Mouse (Mus musculus) heart, embryonic 14.5 days (tissue): ENCODE results near the gene Uvrag. TPM values are rescaled to one million over a fixed set of nuclear protein-coding genes. Genes with fewer than 3 reads are reported as not detected.

Experiments used
- ATAC-seq: fragments of 200-750 bp; cut with Nextera tagmentation; 2 replicates; pipeline ENCODE4 v1.8.0; 2017; ENCODE audit warnings: low read depth, moderate TSS enrichment; ENCODE audit not compliant: insufficient number of reproducible peaks, insufficient read depth, low FRiP score
- H3K27ac ChIP-seq, 2 experiments: fragments of 200-500 bp in 1 of 2; fragments of 300-500 bp in 1 of 2; sonication (generic) in 1 of 2; replicated peaks in 1 of 2; 2 replicates each; pipeline ENCODE4 v1.5.1; 2012 to 2014; ENCODE audit warnings: low read depth in 2 of 2, low read length in 2 of 2, control low read depth in 1 of 2, mild to moderate bottlenecking in 1 of 2, mixed read lengths in 1 of 2; ENCODE audit not compliant: control insufficient read depth in 1 of 2, insufficient read depth in 1 of 2
- H3K27me3 ChIP-seq: fragments of 300-500 bp; sonication (generic); 2 replicates; pipeline ENCODE4 v1.6.1; 2014; ENCODE audit warnings: mild to moderate bottlenecking, low read length, control low read depth; ENCODE audit not compliant: control insufficient read depth, insufficient read depth
- H3K36me3 ChIP-seq: fragments of 300-500 bp; sonication (generic); 2 replicates; pipeline ENCODE4 v1.6.1; 2014; ENCODE audit warnings: mild to moderate bottlenecking, control low read depth, low read length, mixed read lengths; ENCODE audit not compliant: control insufficient read depth, insufficient read depth
- H3K4me1 ChIP-seq, 2 experiments: fragments of 200-500 bp in 1 of 2; fragments of 300-500 bp in 1 of 2; sonication (generic) in 1 of 2; 2 replicates each; pipeline ENCODE4 v1.6.1; 2012 to 2014; ENCODE audit warnings: low read length in 2 of 2, control low read depth in 1 of 2, mixed read lengths in 1 of 2; ENCODE audit not compliant: control insufficient read depth in 2 of 2, insufficient read depth in 2 of 2
- H3K4me2 ChIP-seq: fragments of 300-500 bp; sonication (generic); 2 replicates; pipeline ENCODE4 v1.6.1; 2014; ENCODE audit warnings: mild to moderate bottlenecking, low read length
- H3K4me3 ChIP-seq, 2 experiments: fragments of 200-500 bp in 1 of 2; fragments of 300-500 bp in 1 of 2; sonication (generic) in 1 of 2; 2 replicates each; pipeline ENCODE4 v1.5.1; 2012 to 2014; ENCODE audit warnings: low read length in 2 of 2, mild to moderate bottlenecking in 2 of 2, control low read depth in 1 of 2, low read depth in 1 of 2, moderate library complexity in 1 of 2; ENCODE audit not compliant: control insufficient read depth in 1 of 2, insufficient read depth in 1 of 2
- H3K9ac ChIP-seq: fragments of 300-500 bp; sonication (generic); 2 replicates; pipeline ENCODE4 v1.6.1; 2014; ENCODE audit warnings: mild to moderate bottlenecking, low read length
- H3K9me3 ChIP-seq: fragments of 300-500 bp; sonication (generic); 2 replicates; pipeline ENCODE4 v1.6.1; 2016; ENCODE audit warnings: low read length, control low read depth; ENCODE audit not compliant: control insufficient read depth
- WGBS: fragments of 180-500 bp; shearing (Covaris S2); extraction: QIAGEN DNeasy Blood & Tissue Kit; methylation state at CpG from one replicate; pipeline ENCODE4 v1.1.7; 2014; 5-methylcytosine and 5-hydroxymethylcytosine counted together
- polyA plus RNA-seq: library from polyadenylated mRNA; unstranded; fragments of >200 nt; fragmentation: Nextera tagmentation; extraction: Ambion mirVana; gene quantifications from 2 replicates; pipeline ENCODE4 v1.2.1, GENCODE M21; 2014

Gene Uvrag
- polyA plus RNA-seq, 1 experiment from 2014 or later = 18.9 TPM

DNA sequence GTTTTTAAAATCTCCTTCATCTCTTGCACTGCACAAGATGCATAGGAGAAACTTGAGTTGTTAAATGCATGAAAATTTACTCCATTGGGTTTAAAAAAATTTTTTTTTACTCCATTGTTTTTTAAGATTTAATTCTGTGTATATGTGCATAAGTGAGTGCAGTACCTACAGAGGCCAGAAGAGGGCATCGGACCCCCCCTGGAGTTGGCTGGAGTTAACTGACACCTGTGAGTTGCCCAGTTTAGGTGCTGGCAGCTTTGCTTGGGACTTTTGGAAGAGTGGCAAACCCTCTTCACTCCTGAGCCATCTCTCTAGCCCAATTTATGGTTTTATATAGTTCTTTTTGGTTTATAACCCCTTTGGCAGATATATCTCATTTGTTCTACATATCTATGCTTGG is 239.8 kb downstream of the Uvrag start:
- WGBS = 97% methylated on average over 1 of the region's 1 CpGs
- ATAC-seq = no peak
- Histone ChIP-seq H3K9ac (no peak overlapping the region), H3K4me1 (peaks cover 11 to 35% of the 10 kb centered on the region in 2 experiments), H3K4me2 (no peak overlapping the region), H3K9me3 (no peaks in the 10 kb centered on the region), H3K4me3 (no peak overlapping the region), H3K36me3 (no peaks in the 10 kb centered on the region), H3K27ac (no peak overlapping the region), H3K27me3 (no peaks in the 10 kb centered on the region)

- Histone ChIP-seq H3K36me3 (no peaks in the 10 kb centered on the region), H3K27me3 (no peaks in the 10 kb centered on the region), H3K27ac (peak overlapping the region in 1 of 2 experiments; percentile 47; a peak in 2 of 4 replicates), H3K4me2 (no peak overlapping the region), H3K4me3 (no peak overlapping the region), H3K4me1 (peaks cover 18 to 37% of the 10 kb centered on the region in 2 experiments), H3K9ac (0 out of 2 replicates have a peak overlapping the region, but pooled peaks have one; percentile 21), H3K9me3 (no peaks in the 10 kb centered on the region)
- WGBS = 54% methylated on average over 4 of the region's 4 CpGs
- ATAC-seq = no peak
These were observed 241.1 kb downstream of the Uvrag start for GRCm38 (mm10) chr7:98899815-98900214.

- 93% methylated on average over 8 of the region's 8 CpGs for WGBS
- Histone ChIP-seq H3K27ac (no peak overlapping the region), H3K9ac (no peak overlapping the region), H3K9me3 (no peaks in the 10 kb centered on the region), H3K36me3 (no peaks in the 10 kb centered on the region), H3K4me1 (peaks cover 17 to 37% of the 10 kb centered on the region in 2 experiments), H3K4me3 (no peak overlapping the region), H3K27me3 (no peaks in the 10 kb centered on the region), H3K4me2 (no peak overlapping the region)
- ATAC-seq = no peak
These were observed 243.6 kb downstream of the Uvrag start for GRCm38 (mm10) chr7:98897323-98897722.

DNA sequence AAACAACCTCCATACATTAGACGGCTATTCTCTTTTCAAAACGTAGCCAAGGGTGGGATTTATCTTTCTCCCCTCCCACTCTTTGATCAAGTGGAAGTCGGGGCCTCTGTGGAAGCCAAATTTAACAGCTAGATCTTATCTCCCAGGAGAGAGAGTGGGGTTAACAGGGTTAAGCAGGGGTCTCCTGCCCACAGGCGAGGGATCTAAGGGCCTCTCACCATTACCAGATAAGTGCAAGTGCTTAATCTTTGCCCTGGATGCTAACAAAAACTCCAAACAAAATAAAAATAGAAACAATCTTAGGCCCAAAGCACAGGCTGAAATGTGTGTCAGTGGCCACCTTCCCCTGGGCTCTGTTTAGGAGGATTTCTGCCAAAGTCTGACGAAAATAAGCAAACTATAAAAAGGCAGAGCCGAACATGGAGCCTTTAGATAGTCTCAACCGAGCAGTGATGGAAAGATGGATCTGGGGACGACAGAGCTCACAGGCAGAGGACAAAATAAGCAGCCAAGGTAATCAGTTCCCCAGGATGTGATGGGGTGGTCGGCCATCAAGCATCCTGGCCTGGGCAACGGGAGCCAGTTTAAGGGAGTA is 245.3 kb downstream of the Uvrag start:
- Histone ChIP-seq H3K4me1 (peaks cover 17 to 37% of the 10 kb centered on the region in 2 experiments), H3K9me3 (no peaks in the 10 kb centered on the region), H3K4me3 (no peak overlapping the region), H3K27me3 (no peaks in the 10 kb centered on the region), H3K4me2 (peak overlapping the region; percentile 45), H3K9ac (peak overlapping the region; percentile 54), H3K27ac (peak overlapping the region; percentile 56 to 69), H3K36me3 (no peaks in the 10 kb centered on the region)
- ATAC-seq = 0 out of 2 replicates have a peak, but pooled peaks have one; percentile 22
- 4% methylated on average over 10 of the region's 10 CpGs for WGBS

GRCm38 (mm10) chr7:98894768-98895167 is 246.2 kb downstream of the Uvrag start:
- Histone ChIP-seq H3K36me3 (no peaks in the 10 kb centered on the region), H3K4me3 (no peak overlapping the region), H3K27me3 (no peaks in the 10 kb centered on the region), H3K9ac (peak overlapping the region; percentile 54), H3K9me3 (no peaks in the 10 kb centered on the region), H3K4me1 (peaks cover 17 to 30% of the 10 kb centered on the region in 2 experiments), H3K27ac (peak overlapping the region; percentile 53 to 56), H3K4me2 (peak overlapping the region; percentile 45)
- no peak for ATAC-seq
- WGBS = 34% methylated on average over 5 of the region's 5 CpGs

GRCm38 (mm10) chr7:98894305-98894704 is 246.6 kb downstream of the Uvrag start:
- no peak for ATAC-seq
- H3K27ac ChIP-seq = peak overlapping the region; percentile 53 to 56
- H3K9me3 ChIP-seq = no peaks in the 10 kb centered on the region
- WGBS = 85% methylated on average over 5 of the region's 5 CpGs
- no peaks in the 10 kb centered on the region for H3K36me3 ChIP-seq
- no peak overlapping the region for H3K9ac ChIP-seq
- H3K4me2 ChIP-seq = no peak overlapping the region
- no peaks in the 10 kb centered on the region for H3K27me3 ChIP-seq
- no peak overlapping the region for H3K4me3 ChIP-seq
- peaks cover 17 to 27% of the 10 kb centered on the region in 2 experiments for H3K4me1 ChIP-seq

- no peak for ATAC-seq
- Histone ChIP-seq H3K4me1 (peaks cover 17 to 25% of the 10 kb centered on the region in 2 experiments), H3K27ac (no peak overlapping the region), H3K9me3 (no peaks in the 10 kb centered on the region), H3K36me3 (peaks cover 3% of the 10 kb centered on the region), H3K9ac (no peak overlapping the region), H3K27me3 (no peaks in the 10 kb centered on the region), H3K4me2 (no peak overlapping the region), H3K4me3 (no peak overlapping the region)
- 90% methylated on average over 5 of the region's 5 CpGs for WGBS
These were observed 247.8 kb downstream of the Uvrag start for GRCm38 (mm10) chr7:98893144-98893543.

DNA sequence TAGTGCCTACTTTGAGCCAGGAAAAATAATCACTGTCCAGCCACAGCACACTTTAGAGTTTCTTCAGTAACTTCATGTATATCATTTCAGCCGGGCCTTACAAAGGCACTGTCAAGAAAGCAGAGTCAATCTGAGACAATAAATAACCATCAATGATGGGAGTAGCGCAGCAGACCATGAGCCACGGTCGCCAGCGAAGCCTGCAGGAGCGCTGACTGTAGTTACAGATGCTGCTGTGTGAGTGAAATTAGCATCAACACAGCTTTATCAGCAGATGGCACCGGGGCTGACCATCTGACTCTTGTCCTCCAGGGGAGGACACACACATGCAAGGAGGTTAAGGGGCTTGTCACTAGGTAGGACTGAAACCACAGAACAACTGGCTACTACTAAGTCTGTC is 251.7 kb downstream of the Uvrag start:
- no peak overlapping the region for H3K27ac ChIP-seq
- no peak for ATAC-seq
- peaks cover 0 to 1% of the 10 kb centered on the region in 2 experiments; a peak in 3 of 4 replicates for H3K4me1 ChIP-seq
- peaks cover 21% of the 10 kb centered on the region for H3K36me3 ChIP-seq
- H3K4me3 ChIP-seq = no peak overlapping the region
- no peaks in the 10 kb centered on the region for H3K27me3 ChIP-seq
- 74% methylated on average over 7 of the region's 7 CpGs for WGBS
- no peak overlapping the region for H3K4me2 ChIP-seq
- no peaks in the 10 kb centered on the region for H3K9me3 ChIP-seq
- H3K9ac ChIP-seq = no peak overlapping the region
